Mouse (Mus musculus) layer of hippocampus, postnatal 14 days (tissue): Measurements from ENCODE around the gene Tanc2. TPM values are rescaled to one million over a fixed set of nuclear protein-coding genes. Genes with fewer than 3 reads are reported as not detected.

Experiments
- DNase-seq, 2 experiments: peaks; one replicate each; pipeline ENCODE4 v3.0.0; 2021 to 2022; ENCODE audit warnings: low spot score in 2 of 2, mixed read lengths in 1 of 2
- long read RNA-seq, 2 experiments: library from polyadenylated mRNA; stranded (forward); transcript quantifications; one replicate each; pipeline ENCODE4 v2.0.0; 2021
- total RNA-seq, 2 experiments: library from RNA; stranded (reverse); gene quantifications; 2 replicates each; pipeline ENCODE4 v1.2.3; 2021

Tanc2 gene
- 100 to 1,000 TPM; 175 to 189 TPM for total RNA-seq
- long read RNA-seq, experiment 1, partial matches to known transcripts: 2 of 21 reads
- long read RNA-seq, experiment 1, other reads (novel, unspliced or antisense): 19 of 21 reads
- long read RNA-seq, experiment 2, partial matches to known transcripts: 8 of 32 reads
- long read RNA-seq, experiment 2, other reads (novel, unspliced or antisense): 24 of 32 reads

DNA sequence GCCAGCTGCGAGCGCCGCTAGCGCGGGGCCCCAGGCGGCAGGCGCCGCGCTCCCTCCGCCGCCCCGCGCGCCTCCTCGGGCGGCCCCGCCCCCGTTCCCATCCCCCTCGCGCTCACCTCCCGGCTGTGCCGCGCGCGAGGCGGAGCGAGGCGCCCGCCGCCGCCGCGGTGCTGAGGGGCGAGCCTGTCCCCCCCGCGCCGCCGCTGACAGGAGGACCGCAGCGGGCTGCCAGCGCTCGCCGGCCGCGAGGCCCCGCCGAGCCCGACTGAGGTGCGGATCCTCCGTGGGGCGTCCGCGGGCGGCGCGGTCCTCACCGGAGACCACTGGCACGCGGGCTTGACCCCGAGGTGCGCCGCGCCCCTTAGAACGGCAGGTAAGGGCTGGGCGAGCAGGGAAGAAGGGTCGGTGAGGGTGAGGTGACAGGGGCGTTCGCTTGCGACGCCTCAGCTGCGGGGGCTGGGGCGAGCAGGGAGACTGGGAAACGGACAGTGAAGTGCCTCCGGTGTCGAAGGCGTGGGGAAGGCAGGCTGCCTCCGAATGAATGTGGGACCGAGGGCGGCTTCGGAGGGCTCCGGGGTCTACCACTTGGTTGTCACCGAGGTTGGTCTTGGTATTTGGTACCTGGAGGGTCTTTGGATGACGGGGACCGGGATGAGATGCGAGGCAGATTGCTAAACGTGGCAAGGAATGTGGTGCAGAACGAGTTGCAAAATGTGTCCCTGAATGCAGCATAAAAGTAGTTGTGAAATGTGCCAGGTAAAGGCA, at the start of gene Tanc2:
Tanc2 (plus strand) TSS at position 110 of the 765 bp plus-strand sequence.
- DNase-seq: peak; percentile 43 to 56

DNA sequence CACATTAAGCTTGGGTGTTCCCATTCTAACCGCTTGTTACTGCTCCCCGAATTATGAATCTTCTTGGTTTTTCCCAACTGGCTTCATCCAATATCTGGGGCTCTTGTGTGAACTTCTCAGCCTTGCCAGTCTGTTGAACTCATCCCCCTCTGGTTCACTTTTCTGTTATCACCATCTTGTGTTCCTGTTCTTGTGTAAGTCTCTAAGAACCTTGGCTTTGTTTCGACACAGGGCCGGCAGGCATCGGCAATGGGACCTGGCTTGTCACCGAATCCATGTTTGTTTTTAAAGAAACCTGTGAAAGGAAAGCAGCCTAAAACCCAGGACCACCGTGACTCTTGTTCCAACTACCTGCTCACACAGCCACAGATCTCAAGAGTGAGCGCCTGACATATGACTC, 49.0 kb upstream of the Tanc2 start:
- no peak for DNase-seq

DNA sequence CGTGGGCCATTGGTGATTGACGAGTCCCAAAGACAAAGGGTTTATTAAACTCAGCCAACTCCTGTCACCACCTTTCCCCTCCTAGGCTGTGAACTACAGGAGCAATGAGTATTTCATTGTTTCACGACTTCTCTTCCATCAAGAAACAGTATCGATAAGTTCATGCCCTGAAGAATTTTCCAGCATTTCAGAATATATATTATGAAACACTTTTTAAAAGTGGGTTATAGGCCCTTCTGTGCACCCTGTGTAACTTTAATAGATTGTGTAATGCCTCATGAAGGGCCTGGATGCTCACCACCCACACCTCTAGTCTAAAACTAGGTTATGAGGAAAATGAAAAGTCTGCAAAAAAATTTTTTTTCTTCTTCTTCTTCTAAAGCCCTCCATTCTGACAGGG, 48.4 kb upstream of the Tanc2 start:
- no peak for DNase-seq

DNA sequence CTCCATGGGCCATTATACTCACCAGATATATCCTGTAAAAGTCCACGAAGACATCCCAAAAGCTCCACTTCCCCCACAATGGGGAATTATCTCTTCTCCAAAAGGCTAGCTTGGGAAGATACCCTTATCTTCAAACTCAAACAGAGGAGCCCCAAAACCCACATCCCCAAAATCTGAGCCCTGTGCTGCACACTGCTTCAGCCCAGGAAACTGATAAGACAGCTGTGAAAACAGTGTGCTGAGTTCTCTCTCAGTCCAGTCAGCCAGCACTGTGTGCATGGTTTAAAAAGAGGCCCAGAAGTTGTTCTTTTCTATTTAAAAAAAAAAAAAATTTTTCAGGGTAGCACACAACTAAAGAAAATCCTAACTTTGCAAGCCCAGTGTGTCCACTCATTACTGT, 47.7 kb upstream of the Tanc2 start:
- no peak for DNase-seq

DNA sequence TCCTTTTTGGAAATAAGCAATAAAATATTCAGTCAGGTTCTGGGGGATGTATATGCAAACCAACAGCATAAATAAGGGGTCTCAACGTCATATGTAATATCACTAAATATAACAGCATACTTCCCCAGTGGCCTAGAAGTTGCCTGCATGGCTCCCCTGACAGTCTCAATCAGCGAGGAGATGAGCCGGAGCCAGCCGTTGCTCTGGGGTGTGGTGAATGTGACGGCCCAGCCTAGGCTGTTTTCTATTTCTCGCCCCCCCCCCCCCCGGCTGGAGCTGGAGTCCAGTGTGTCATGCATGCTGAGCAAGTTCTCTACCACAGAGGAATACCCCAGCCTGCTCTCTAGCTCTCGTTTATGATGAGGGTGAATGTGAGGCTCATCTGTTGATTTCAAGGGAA, 44.0 kb upstream of the Tanc2 start:
- DNase-seq: no peak

DNA sequence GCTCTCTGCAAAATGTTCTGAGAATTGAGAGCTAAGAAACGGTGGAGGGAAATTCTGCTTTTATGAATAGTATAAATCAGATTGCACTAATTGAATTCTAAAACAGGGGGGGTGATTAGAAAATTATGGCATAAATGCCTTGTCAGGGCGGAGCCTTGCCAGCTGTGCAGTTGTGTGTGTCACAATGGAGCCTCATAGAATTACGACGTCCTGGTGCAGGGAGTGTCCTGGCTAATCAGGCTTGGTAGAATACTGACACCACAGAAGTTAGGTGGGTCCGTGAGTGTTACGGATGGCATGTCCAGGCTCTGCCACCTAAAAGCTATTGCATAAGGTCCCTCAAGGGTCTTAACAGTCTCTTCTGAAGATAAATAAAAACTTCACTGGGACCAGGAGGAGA, 43.4 kb upstream of the Tanc2 start:
- DNase-seq: no peak

DNA sequence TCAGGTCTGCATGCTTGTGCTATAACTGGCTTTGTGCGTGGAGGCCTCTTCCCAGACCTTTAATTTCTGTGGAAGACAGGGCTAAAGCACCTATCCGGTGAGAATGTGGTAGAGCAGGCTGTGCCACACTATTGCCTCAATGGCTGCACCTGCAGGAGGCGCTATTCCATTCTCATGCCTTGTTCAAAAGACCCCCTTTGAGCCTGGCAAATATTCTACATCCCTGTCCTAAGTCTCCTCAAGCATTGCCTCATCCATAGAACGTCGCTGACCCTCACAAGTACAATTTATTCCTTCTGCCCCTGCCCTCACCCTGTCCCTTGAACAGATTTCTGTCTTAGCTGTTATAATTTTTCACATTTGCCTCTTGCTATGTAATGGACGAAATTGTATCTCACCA, 41.4 kb upstream of the Tanc2 start:
- no peak for DNase-seq

DNA sequence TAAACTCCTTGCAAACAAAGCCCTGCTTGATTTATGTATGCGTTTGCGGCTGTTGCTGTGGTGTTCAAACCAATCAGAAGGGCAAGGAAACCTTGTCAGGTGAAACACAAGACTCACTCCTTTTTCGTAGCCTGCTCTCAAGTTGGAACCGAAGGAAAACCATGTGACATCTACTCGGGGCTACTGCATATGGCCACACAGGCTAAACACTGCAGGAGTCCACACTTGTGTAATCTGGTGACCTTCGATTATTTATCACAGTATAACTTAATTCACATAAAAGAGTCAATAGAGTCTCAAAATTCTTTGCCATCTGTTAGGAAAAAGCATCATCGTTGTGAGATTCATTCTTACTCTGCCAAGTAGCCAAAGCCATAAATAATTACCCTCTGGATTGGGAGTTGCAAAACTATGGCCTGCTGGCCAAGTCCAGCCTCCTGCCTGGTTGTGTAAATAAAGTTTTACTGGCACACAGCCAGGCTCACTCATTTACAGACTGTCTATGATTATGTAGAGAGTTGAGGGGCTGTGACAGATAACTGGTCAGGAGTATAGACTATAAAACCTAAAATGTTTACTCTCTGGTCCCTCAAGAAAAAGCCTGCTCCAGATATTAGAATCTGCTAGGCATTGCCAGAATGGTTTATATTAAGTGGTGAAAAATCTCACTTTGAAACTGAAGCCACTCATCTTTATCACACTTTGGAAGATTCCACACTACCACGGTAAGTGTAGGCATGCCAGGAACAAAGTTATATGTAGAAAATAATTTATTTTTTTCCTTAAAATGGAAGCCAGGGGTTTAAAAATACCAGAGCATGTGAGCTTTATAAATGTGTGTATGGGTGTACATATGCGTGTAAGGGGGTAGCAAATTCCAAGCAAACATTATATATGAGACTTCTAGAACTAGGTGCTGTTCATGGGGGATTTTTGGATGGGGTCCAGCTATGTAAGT, 40.3 kb upstream of the Tanc2 start:
- DNase-seq: no peak

DNA sequence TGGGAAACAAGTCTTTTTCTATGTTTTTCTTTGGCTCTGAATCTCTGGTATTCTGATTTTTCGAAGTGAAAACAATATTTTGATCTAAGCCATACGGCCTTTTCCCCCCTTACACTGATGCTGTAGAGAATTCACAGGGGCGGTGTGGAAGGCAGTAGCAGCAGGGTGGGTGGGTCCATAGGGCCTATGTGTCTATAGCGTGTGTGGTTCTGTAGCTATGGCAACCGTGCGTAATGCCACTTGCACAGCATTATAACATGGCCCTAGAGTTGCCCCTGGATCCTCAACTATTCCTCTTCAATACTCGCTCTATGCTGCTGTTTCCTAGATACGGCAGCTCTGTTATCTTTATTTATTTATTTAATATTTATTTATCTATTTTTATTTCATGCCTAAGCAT, 32.5 kb upstream of the Tanc2 start:
- no peak for DNase-seq

DNA sequence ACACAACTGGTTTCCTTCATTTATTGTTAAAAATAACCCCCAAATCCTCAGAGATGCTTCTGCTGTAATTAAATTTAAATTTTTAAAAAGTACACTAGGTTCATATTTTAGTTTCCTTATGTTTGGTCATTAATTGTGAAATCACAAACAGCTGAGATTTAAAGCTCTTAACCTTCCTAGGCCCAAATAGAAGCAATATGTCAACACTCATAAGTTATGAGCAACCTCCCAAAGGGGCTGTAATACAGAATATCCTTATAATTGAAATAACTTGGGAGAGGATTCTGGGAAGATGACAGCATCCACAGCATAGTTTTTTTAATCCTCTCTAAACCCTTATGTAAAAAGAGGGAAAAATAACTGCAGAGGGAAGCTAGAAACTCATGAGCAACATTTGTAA, 31.7 kb upstream of the Tanc2 start:
- DNase-seq: no peak

DNA sequence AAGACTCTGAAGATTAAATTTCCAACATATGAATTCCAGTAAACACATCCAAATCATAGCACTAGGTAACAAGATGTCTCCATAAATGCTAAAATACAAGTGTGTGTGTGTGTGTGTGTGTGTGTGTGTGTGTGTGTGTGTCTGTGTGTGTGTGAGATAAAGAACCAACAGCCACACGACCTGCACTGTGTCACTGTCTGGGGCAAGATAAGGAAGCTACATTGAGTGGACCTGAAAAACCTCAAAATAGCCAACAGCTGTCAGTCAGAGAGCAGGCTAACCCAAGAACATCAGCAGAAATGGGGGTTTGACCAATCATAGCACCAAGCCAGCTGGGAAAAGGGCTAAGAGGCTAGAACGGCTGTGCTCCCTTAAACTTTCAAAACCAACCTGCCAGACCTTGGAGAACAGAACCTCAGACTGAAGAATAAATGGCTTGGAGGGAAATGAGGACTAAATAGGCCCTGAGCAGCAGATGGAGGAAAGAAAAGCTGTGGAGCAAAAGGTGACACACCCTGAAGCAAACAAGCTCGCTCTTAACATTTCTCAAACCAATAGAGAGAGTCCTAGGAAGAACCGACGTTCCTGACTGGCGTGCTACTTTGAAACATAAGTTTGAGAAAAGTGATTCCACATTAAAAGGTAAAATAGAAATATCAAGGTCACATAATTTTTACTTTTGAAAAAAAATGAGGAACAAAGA, 30.8 kb upstream of the Tanc2 start:
- DNase-seq: no peak

DNA sequence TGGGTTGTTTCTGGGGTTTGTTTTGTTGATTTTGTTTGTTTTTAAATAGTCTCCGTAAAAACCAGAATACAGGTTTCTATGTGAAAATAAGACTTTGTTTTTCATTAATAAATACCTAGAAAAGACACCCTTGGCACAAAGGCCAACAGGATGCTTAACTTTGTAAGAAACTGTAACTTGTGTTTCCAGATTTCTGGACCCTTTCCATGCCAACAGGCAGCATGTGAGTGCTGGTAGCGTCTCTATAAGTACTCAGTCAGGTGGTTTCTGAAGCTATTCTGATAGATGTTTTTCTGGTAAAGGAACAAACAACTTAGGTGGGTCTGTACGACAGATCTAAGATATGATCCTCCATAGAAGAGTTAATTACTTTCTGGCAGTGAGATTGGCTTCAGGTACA, 26.2 kb upstream of the Tanc2 start:
- DNase-seq: no peak

DNA sequence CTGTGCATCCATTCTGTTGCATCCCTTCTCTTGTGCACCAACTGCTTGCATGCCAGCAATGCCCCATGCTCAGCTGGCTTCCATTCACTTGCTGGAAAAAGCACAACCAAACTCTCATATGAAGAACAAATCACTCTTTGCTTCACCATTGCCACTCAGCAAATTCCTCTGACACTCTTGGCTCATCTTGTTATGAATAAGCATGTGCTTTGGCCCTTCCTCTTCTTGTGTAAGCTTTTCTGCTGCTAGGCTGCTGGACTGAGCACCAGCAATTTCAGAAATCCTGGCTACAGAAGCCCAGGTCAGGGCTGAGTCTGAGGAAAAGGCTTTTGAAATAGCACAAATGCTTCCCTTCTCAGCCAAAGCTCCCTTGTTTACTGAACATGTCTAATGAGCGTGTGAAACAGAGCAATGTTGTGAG, 22.6 kb upstream of the Tanc2 start:
- peak; percentile 42 to 80 for DNase-seq

DNA sequence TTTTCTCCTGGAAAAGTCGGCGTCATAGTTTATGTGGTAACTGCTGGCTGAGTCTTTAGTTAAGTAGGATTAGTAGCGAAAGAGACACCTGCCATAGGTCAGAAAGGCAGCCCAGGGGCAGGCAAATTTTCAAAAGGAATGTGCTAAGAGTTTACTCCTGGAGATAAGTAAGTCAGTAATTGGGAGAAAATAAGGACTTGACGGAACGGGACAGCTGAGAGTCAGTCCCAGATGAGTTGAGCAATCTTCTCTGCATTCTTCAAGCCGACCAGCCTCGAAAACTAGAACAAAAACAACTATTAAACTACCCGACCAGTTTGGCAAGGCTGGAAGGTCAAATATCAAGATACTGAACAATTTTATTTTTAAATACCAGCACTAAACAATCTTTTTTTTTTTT, 17.8 kb upstream of the Tanc2 start:
- no peak for DNase-seq

DNA sequence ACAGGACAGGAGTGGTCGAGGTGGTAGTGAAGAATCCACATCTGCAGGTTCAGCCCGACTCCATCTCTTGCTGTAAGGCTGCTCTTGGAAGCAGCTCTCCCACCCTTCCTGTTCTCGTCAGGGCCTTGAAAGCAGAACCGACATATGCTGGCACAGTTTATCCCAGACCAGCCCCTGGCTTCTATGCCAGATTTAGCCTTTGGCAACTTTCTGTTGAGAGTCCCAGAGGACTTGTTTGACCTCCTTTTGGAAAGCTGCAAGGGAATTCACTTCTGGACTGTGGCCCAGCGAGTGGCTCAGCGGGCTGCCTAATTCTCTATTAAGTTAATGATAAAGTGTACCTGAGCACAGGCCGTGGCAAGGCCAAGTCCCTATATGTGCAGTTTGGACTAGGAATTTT, 15.5 kb upstream of the Tanc2 start:
- peak in 1 of 2 experiments; percentile 26 for DNase-seq

DNA sequence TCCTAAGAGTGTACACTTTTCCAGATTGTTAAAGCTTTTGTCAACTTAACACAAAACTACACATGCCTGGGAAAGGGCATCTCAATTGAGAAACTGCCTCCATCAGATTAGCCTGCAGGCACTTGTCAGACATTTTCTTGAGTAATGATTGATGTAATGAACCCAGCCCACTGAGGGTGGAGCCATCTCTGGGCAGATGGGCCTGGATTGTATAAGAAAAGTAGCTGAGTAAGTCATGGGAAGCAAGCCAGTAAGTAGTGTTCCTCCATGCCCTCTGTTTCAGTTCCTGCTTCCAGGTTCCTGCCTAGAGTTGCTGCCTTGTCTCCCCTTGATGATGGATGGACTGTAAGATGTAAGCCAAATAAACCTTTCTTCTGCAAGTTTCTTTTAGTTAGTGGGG, 12.6 kb upstream of the Tanc2 start:
- DNase-seq: no peak

DNA sequence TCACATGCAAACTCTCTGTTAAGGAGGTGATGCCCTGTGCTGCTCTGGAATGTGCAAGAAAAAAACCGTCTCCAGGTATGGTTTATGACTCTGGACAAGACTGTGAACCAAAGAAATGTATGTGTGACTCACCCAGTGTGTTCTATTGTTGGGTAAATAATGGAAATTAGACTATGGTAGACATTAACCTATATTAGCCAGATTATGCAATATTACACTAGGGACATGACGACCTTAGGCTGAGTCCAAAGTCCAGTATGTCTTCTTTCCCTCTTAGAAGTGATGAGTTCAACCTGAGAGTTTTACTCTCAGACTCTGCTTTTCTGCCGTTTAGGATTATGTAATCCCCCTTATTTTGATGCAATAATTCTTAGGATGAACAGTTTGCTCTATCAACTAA, 7.8 kb upstream of the Tanc2 start:
- no peak for DNase-seq

DNA sequence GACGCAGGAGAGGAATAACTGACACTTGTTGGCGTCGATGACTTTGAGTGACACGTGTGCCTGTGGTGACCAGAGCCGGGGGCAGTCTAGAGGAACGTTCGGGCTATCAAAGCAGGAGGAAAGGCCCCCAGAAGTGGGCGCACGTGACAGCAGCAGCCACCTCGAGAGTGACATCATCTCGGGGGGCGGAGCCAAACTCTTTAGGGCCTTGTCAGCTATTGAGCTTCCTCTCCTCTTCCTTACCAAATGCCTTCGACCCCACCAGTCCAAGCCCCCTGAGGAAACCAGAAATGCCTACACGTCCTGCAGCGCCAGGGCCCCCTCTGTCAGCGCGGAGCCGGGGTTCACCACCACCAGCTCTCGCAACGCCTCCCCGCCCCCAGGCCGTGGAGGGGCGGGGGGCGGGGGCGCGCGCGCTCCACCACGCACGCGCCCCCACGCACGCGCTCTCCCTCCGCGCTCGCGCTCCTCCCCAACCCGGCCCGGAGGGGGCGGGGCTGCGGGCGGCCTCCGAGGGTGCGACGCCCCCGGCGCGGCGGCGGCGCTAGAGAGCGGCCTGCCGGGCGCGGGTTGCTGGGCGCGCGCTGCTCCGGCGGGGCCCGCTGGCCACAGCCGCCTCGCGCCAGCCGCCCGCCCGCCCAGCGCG, 432 bp upstream of the Tanc2 start:
- DNase-seq: peak; percentile 92 to 94

DNA sequence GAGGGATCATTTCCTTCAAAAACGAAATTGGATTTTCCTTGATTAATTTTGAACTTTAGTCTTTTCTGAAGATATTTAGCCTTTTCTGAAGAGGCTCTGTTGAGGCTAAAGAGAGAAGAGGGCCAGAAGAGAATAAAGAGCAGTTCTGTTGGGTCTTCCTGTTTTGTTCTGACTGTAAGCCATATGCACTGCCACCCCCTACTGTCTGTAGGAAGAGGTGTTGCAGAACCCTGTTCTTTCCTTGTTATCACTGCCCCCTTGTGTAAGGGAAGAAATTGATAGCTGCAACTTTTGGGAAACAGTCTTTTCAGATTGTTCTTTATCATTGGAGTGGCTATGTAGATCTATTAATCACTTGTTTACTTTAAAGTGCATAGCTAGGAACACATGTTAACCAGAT, 2.1 kb downstream of the Tanc2 start:
- DNase-seq: peak in 1 of 2 experiments; percentile 83

DNA sequence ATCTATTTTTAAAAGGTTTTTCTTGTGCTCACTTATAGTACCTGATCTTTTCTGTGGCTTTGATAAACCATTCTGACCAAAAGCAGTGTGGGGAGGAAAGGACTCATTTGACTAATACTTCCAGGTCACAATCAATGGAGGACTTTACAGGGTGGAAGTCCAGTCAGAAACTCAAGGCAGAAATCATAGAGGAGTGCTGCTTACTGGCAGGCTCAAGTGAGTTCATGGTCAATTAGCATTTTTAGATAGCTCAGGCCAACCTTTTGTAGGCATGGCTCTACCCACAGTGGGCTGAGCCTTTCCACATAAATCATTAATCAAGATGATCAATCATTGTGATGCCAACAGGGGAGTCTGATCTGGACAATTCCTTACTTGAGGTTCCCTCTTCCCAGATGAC, 12.4 kb downstream of the Tanc2 start:
- DNase-seq: no peak

DNA sequence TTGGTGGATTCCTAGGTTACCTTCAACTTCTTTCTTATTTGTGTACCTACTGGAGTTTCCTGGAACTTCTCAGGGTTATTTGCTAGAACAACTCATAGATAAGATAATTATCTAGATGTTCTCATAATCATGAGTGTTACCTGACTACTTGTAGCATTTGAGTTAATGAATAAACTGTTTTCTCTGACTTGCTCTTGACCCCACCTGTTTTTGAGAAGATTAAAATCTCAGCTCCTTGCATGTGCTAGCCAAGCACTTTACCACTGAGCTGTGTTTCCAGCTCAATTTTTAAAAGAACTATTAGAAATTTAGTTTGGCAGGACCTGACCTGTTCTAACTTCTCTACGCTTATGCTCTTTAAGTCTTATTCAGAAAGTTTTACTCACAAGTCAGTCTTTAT, 36.4 kb downstream of the Tanc2 start:
- no peak for DNase-seq
